Mouse (Mus musculus) forebrain, postnatal 0 days (tissue): ENCODE data around the gene Gclm. TPM values are rescaled to one million over a fixed set of nuclear protein-coding genes. Genes with fewer than 3 reads are reported as not detected.

ENCODE experiments used
- ATAC-seq: fragments of 200-750 bp; cut with Nextera tagmentation; 2 replicates; pipeline ENCODE4 v1.8.0; 2017; ENCODE audit warnings: mild to moderate bottlenecking, moderate library complexity
- DNase-seq: peaks from one replicate; pipeline ENCODE4 v3.0.0-alpha.2; 2015
- H3K27ac ChIP-seq: fragments of 300-500 bp; sonication (generic); 2 replicates; pipeline ENCODE4 v1.5.1; 2014; ENCODE audit warnings: low read depth, mild to moderate bottlenecking, antibody characterized with exemption, low read length, moderate library complexity, mixed read lengths
- H3K27me3 ChIP-seq: fragments of 300-500 bp; sonication (generic); 2 replicates; pipeline ENCODE4 v1.6.1; 2014; ENCODE audit warnings: mild to moderate bottlenecking, low read length, mixed read lengths; ENCODE audit not compliant: insufficient read depth
- H3K36me3 ChIP-seq: fragments of 300-500 bp; sonication (generic); 2 replicates; pipeline ENCODE4 v1.6.1; 2014; ENCODE audit warnings: mild to moderate bottlenecking, moderate library complexity; ENCODE audit not compliant: insufficient read depth
- H3K4me1 ChIP-seq: fragments of 300-500 bp; sonication (generic); 2 replicates; pipeline ENCODE4 v1.6.1; 2014; ENCODE audit warnings: antibody characterized with exemption; ENCODE audit not compliant: insufficient read depth
- H3K4me2 ChIP-seq: fragments of 300-500 bp; sonication (generic); 2 replicates; pipeline ENCODE4 v1.6.1; 2014; ENCODE audit warnings: low read depth, mild to moderate bottlenecking, moderate library complexity
- H3K4me3 ChIP-seq: fragments of 300-500 bp; sonication (generic); 2 replicates; pipeline ENCODE4 v1.5.1; 2014; ENCODE audit warnings: low read depth, low read length, mixed read lengths
- H3K9ac ChIP-seq: fragments of 300-500 bp; sonication (generic); 2 replicates; pipeline ENCODE4 v1.6.1; 2014; ENCODE audit warnings: mild to moderate bottlenecking
- H3K9me3 ChIP-seq: fragments of 300-500 bp; sonication (generic); 2 replicates; pipeline ENCODE4 v1.6.1; 2016; ENCODE audit warnings: low read length
- CTCF ChIP-seq: sonication (generic); IDR thresholded peaks from 2 replicates; pipeline ENCODE4 v1.5.1; 2016; ENCODE audit warnings: antibody characterized with exemption, control low read depth, low read depth
- WGBS: fragments of 180-500 bp; shearing (Covaris S2); extraction: QIAGEN DNeasy Blood & Tissue Kit; methylation state at CpG from one replicate; pipeline ENCODE4 v1.1.7; 2014; 5-methylcytosine and 5-hydroxymethylcytosine counted together
- polyA plus RNA-seq: library from polyadenylated mRNA; unstranded; fragments of >200 nt; fragmentation: Nextera tagmentation; extraction: Ambion mirVana; gene quantifications from 2 replicates; pipeline ENCODE4 v1.2.1, GENCODE M21; 2015
- total RNA-seq: library from RNA; depleted of rRNA; stranded (reverse); fragments of >200 nt; gene quantifications from 2 replicates; pipeline ENCODE4 v1.2.3, GENCODE M21; 2014

The Gclm gene
- total and polyA plus RNA-seq, 2 experiments from 2014 or later, result 29.4 to 58.3 TPM

- ATAC-seq, result no peak
- TF ChIP-seq CTCF, result no peak
- WGBS, result 50% methylated on average over 6 of the region's 6 CpGs
Measured at GRCm38 (mm10) chr3:122242876-122243275, 2.5 kb upstream of the Gclm start.

GRCm38 (mm10) chr3:122243416-122244167 lies 1.8 kb upstream of the Gclm start:
- no peak for TF ChIP-seq CTCF
- Histone ChIP-seq H3K9me3 (no peaks in the 10 kb centered on the region), H3K36me3 (no peaks in the 10 kb centered on the region), H3K27me3 (no peaks in the 10 kb centered on the region), H3K27ac (no peak overlapping the region), H3K4me2 (no peak overlapping the region), H3K4me3 (no peak overlapping the region), H3K4me1 (peaks cover 15% of the 10 kb centered on the region), H3K9ac (no peak overlapping the region)
- ATAC-seq, result no peak
- WGBS, result 40% methylated on average over 14 of the region's 14 CpGs
- DNase-seq, result no peak

More at GRCm38 (mm10) chr3:122242876-122243275, 2.5 kb upstream of the Gclm start:
- Histone ChIP-seq H3K4me3 (no peak overlapping the region), H3K27ac (no peak overlapping the region), H3K36me3 (no peaks in the 10 kb centered on the region), H3K4me1 (peaks cover 15% of the 10 kb centered on the region), H3K9me3 (no peaks in the 10 kb centered on the region), H3K9ac (no peak overlapping the region), H3K27me3 (no peaks in the 10 kb centered on the region), H3K4me2 (no peak overlapping the region)
- DNase-seq, result no peak

- TF ChIP-seq CTCF, result no peak
- no peak for ATAC-seq
- Histone ChIP-seq H3K9ac (peak overlapping the region; percentile 51), H3K27ac (0 out of 2 replicates have a peak overlapping the region, but pooled peaks have one; percentile 36), H3K4me2 (peak overlapping the region; percentile 64), H3K36me3 (no peaks in the 10 kb centered on the region), H3K4me1 (peaks cover 15% of the 10 kb centered on the region), H3K4me3 (peak overlapping the region; percentile 92), H3K9me3 (no peaks in the 10 kb centered on the region), H3K27me3 (no peaks in the 10 kb centered on the region)
- DNase-seq, result no peak
- 35% methylated on average over 6 of the region's 6 CpGs for WGBS
Measured at GRCm38 (mm10) chr3:122244759-122245158, 598 bp upstream of the Gclm start.

GRCm38 (mm10) chr3:122245878-122246332 lies 548 bp downstream of the Gclm start:
- peak; percentile 41 for ATAC-seq
- Histone ChIP-seq H3K4me3 (peak overlapping the region; percentile 92), H3K9ac (peak overlapping the region; percentile 92), H3K4me1 (peaks cover 15% of the 10 kb centered on the region), H3K9me3 (no peaks in the 10 kb centered on the region), H3K27ac (peak overlapping the region; percentile 92), H3K4me2 (peak overlapping the region; percentile 64), H3K36me3 (no peaks in the 10 kb centered on the region), H3K27me3 (no peaks in the 10 kb centered on the region)
- 1% methylated on average over 48 of the region's 50 CpGs for WGBS
- peak; percentile 59 for DNase-seq
- TF ChIP-seq CTCF, result peak; percentile 56

DNA sequence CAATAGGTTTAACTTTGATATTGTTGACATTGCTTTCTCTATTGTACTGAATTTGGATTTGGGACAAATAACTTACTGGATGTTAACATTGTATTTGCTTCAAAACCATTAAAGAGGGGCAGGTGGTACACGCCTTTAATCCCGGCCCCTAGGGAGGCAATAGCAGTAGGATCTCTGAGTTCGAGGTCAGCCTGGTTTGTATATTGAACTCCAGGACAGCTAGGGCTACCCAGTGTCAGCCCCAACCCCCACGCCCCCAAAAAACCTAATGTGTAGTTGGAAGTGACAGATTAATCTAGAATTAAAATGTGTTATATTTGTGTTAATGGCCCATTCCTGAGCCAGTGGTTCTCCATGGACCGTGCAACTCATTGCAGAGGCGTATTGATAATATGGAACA lies 1.0 kb downstream of the Gclm start:
- peak overlapping the region; percentile 92 for H3K4me3 ChIP-seq
- H3K9me3 ChIP-seq, result no peaks in the 10 kb centered on the region
- no peaks in the 10 kb centered on the region for H3K27me3 ChIP-seq
- no peak for TF ChIP-seq CTCF
- 32% methylated on average over 6 of the region's 6 CpGs for WGBS
- H3K4me1 ChIP-seq, result peaks cover 15% of the 10 kb centered on the region
- no peaks in the 10 kb centered on the region for H3K36me3 ChIP-seq
- no peak overlapping the region for H3K27ac ChIP-seq
- peak overlapping the region; percentile 92 for H3K9ac ChIP-seq
- ATAC-seq, result no peak
- no peak for DNase-seq
- H3K4me2 ChIP-seq, result peak overlapping the region; percentile 64

- WGBS, result 68% methylated on average over 12 of the region's 12 CpGs
- H3K27me3 ChIP-seq, result no peaks in the 10 kb centered on the region
- TF ChIP-seq CTCF, result no peak
- no peak overlapping the region for H3K27ac ChIP-seq
- ATAC-seq, result no peak
- H3K9ac ChIP-seq, result no peak overlapping the region; the same call in 1 of the 2 replicates
- no peaks in the 10 kb centered on the region for H3K9me3 ChIP-seq
- H3K4me2 ChIP-seq, result peak overlapping the region; percentile 64
- H3K4me3 ChIP-seq, result peak overlapping the region; percentile 92
- no peak for DNase-seq
- peaks cover 15% of the 10 kb centered on the region for H3K4me1 ChIP-seq
- H3K36me3 ChIP-seq, result no peaks in the 10 kb centered on the region
Measured at GRCm38 (mm10) chr3:122246986-122247767, 1.8 kb downstream of the Gclm start.

DNA sequence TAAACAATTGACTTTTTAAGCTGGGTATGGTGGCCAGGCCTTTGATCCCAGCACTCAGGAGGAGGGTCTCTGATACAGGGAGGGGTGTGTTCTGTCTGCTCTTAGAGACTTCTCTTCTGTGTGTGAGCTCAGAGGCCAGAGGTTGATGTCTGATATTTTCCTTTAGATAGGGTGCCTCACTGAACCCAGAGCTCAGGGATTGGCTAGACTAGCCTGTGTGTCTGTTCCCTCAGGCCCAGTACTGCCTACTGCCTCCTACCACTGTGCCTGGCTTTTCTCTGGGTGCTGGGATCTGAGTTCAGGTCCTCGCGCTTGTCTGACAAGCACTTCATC lies 2.4 kb downstream of the Gclm start:
- Histone ChIP-seq H3K27ac (no peak overlapping the region), H3K4me2 (peak overlapping the region; percentile 64; the same call in 1 of the 2 replicates), H3K9me3 (no peaks in the 10 kb centered on the region), H3K9ac (no peak overlapping the region; the same call in 1 of the 2 replicates), H3K27me3 (no peaks in the 10 kb centered on the region), H3K4me3 (no peak overlapping the region), H3K4me1 (peaks cover 15% of the 10 kb centered on the region), H3K36me3 (no peaks in the 10 kb centered on the region)
- TF ChIP-seq CTCF, result no peak
- 98% methylated on average over 2 of the region's 2 CpGs for WGBS
- ATAC-seq (no peak), DNase-seq (no peak)
